Mouse (Mus musculus): ENCODE results near the gene Gm6525.

DNA sequence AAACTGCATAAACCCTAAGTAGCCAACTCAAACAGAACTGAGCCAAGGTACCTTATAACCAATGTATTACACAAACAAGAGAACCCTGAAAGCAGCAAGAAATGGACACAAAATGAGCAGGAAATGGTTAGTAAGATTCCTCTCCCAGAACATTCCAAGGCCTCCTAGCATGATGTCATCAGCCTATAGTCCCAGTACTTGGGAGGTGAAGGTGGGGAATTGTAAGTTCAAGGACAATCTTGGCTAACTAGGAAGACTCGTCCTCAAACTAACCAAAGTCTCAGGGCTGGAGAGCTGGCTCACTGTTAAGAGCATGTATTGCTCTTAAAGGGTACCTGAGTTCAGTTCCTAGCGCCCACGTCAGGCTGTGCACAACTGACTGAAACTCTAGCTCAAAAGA, 24.3 kb downstream of the Gm6525 start:
- no peak for TF ChIP-seq POLR2A (IDR thresholded peaks at IDR 0.05; ENCODE audit: low read depth, low read length)
- TF ChIP-seq CTCF (conservative IDR thresholded peaks at IDR 0.05; ENCODE audit: insufficient read depth, insufficient read length, low read depth, low read length) = no peak
